Mouse (Mus musculus) T-helper 17 cell (primary cell): ENCODE data around the gene Srrm2.

Experiments
- in situ Hi-C, 2 experiments: fragments of 300-600 bp; cut with MboI, MseI; formaldehyde crosslinking; loops; 1 replicate in 1 of 2; 2 replicates in 1 of 2; pipeline ENCODE4 v1.15.1; 2025; ENCODE audit warnings: high pct_unique_total_duplicates in 2 of 2

Srrm2 gene

GRCm38 (mm10) chr17:23804426-23805085 lies 14.2 kb downstream of the Srrm2 start:
- in situ Hi-C loops, result no loop called here

GRCm38 (mm10) chr17:23806867-23807266 lies 16.5 kb downstream of the Srrm2 start:
- in situ Hi-C loops, result no loop called here

- in situ Hi-C loops, result no loop called here
Measured at GRCm38 (mm10) chr17:23807918-23808317, 17.6 kb downstream of the Srrm2 start.

GRCm38 (mm10) chr17:23815641-23816040 lies 25.3 kb downstream of the Srrm2 start:
- in situ Hi-C loops, result loop anchor here in 1 of 2 experiments (5.0 kb wide), 1 partner anchor 38 kb away; no protein-coding TSS in a partner anchor

DNA sequence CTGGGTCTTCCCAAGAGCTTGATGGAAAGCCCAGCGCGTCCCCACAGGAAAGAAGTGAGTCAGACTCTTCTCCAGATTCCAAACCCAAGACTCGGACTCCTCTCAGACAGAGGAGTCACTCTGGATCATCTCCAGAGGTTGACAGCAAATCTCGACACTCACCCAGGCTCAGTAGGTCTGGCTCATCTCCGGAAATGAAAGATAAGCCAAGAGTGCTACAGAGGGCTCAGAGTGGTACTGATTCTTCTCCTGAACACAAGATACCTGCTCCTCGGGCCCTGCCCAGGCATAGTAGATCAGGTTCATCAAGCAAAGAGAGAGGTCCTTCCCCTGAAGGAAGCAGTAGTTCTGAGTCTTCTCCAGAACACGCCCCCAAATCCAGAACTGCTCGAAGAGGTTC lies 28.2 kb downstream of the Srrm2 start:
- in situ Hi-C loops, result loop anchor here in 1 of 2 experiments (5.0 kb wide), 1 partner anchor 41 kb away; no protein-coding TSS in a partner anchor

GRCm38 (mm10) chr17:23819235-23819634 lies 28.9 kb downstream of the Srrm2 start:
- in situ Hi-C loops, result loop anchor here in 1 of 2 experiments (5.0 kb wide), 1 partner anchor 42 kb away; no protein-coding TSS in a partner anchor

DNA sequence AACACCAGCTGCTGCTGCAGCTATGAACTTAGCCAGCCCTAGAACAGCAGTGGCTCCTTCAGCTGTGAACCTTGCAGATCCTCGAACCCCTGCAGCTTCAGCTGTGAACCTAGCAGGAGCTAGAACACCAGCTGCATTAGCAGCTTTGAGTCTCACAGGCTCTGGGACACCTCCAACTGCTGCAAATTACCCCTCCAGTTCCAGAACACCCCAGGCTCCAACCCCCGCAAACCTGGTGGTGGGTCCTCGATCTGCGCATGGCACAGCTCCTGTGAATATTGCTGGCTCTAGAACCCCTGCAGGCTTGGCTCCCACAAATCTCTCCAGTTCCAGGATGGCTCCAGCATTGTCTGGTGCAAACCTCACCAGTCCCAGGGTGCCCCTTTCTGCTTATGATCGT lies 30.4 kb downstream of the Srrm2 start:
- in situ Hi-C loops, result loop anchor here in 1 of 2 experiments (10.0 kb wide), 1 partner anchor 46 kb away; the partner anchor contains the start of gene Flywch1

DNA sequence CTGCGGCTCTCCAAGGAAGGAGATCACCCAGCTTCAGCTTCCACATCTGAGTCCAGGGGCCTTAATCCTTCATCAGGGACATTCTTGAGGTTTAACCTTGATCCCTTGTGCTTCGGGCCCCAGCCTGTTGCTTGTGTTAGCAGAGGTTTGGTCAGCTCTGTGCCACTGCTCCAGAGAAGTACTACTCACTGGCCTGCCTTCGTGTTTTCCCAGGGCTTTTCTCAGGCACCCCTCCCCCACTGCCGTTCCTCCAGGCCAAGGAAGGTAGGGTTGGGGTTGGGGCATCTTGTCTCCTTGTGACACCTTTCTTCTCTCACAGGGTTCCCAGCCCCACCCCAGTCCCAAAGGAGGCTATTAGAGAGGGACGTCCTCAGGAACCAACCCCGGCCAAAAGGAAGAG lies 31.8 kb downstream of the Srrm2 start:
- in situ Hi-C loops, result loop anchor here in 1 of 2 experiments (10.0 kb wide), 1 partner anchor 47 kb away; the partner anchor contains the start of gene Flywch1

DNA sequence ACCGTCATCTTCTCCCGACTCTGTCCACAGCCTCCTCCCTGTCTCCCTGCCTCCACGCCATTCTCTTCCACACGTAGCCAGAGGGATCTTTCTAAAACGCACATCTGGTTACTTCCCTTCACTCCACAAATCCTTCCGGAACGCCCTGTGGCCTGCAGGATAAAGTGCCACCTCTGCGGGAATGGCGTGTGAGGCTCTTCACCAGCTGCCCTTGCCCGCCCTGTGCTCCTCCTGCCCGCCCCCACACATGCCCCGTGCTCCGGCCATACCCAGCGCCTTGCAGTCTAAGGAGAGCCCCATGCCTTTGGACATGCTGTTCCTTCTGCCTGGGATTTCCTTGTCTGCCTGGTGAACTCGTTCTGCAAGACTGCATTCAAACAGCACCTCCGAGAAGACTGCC lies 32.7 kb downstream of the Srrm2 start:
- in situ Hi-C loops, result loop anchor here in 1 of 2 experiments (10.0 kb wide), 1 partner anchor 48 kb away; the partner anchor contains the start of gene Flywch1

DNA sequence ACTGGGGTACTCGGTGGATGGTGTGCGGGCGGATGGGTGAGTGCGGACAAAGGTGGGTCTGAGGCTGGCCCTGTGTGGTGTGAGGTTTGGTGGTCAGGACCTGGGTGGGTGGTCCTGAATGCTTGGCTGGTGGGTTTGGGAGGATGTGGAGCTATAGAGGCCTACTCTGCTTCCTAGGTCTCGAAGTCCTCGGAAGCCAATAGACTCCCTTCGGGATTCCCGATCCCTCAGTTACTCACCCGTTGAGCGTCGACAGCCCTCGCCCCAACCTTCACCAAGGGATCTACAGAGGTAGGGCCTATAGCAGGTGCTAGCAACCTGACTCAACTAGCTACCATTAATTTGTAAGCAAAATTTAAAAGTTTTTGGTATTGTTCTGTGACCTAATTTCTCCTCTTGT lies 33.3 kb downstream of the Srrm2 start:
- in situ Hi-C loops, result loop anchor here in 1 of 2 experiments (10.0 kb wide), 1 partner anchor 49 kb away; the partner anchor contains the start of gene Flywch1

- in situ Hi-C loops, result loop anchor here in 1 of 2 experiments (10.0 kb wide), 1 partner anchor 51 kb away; the partner anchor contains the start of gene Flywch1
Measured at GRCm38 (mm10) chr17:23825591-23825990, 35.3 kb downstream of the Srrm2 start.

DNA sequence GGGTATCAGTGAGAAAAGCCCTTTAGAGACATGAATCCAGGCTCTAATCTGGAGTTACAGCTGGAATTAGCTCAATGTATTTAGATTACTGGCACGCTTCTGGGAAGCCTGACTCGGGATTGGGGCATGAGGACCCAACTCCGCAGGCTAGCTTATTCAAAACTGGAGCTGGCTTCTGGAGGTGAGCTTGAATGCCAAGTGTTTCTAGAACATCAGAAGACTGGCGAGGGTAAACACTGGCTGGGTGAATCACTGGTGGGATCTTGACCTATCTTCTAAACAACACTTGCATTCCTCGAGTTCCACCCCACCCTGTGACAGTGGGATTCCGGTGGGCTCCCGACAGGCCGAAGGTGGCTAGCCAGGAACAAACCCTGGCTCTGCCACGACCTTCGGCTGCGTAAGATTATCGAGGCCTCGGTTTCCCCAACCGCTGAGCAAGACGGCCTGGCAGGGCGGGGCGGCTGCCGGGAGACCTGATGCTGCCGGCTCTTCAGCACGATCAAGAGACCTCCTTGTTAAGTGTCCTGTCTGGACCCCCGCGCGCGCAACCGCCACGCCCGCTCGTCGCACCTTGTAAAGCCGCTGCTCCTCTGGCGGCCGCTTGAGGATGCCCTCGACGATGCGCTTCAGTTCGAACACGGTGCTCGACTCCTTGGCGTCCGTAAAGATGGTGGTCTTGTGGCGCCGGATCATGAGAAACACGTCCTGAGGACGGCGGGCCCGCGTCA lies 38.1 kb downstream of the Srrm2 start:
- in situ Hi-C loops, result loop anchor here in 1 of 2 experiments (10.0 kb wide), 1 partner anchor 54 kb away; the partner anchor contains the start of gene Flywch1

GRCm38 (mm10) chr17:23829064-23829619 lies 38.8 kb downstream of the Srrm2 start, which contains the start of gene Elob:
Elob (minus strand) TSS chr17:23829136.
- in situ Hi-C loops, result loop anchor here in 1 of 2 experiments (10.0 kb wide), 1 partner anchor 54 kb away; the partner anchor contains the start of gene Flywch1

DNA sequence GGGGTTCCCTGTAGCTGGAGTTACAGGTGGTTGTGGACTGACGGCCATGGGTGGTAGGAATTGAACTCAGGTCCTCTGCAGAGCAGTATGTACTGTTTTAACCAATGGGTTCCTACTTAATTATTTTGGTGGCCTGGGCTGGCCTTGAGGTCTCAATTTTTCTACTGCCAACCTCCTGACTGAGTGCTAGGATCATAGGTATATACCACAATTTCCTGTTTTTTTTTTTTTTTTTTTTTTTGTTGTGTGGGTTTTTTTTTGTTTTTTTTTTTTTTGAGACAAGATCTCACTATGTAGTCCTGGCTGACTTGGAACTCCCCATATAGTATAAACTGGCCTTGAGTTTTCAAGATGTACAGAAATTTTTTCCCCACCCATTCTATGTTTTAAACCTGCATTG lies 40.9 kb downstream of the Srrm2 start:
- in situ Hi-C loops, result no loop called here

DNA sequence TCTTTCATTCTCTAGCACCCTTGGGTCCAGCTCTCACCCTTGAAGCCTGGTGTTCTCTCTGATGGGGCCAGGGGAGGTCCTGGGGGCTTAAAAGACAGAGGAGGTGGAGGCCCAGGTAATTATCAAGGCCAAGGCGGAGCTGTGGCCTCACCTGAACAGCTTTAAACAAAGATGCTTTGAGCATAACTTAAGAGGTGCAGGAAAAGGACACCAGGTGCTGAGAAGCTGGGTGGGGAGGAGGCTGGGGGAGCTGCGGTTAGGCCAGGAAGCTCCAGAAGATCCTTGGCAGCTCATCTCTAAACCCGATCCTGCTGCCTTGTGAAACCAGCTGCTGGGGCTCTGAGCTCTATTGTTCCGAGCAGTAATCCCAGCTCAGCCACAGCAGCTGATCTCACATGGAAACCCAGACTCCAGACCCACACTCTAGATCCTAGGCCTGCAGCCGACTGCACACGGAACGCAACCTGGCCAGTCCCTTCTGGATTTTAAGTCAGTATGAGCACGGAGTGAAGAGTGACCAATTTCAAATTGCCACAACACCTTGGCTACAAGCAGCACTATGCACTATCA lies 45.8 kb downstream of the Srrm2 start, which contains the start of gene Prss33:
Gene Prss33, minus strand, starts transcription at position 51 of the 570 bp plus-strand sequence.
- in situ Hi-C loops, result no loop called here

DNA sequence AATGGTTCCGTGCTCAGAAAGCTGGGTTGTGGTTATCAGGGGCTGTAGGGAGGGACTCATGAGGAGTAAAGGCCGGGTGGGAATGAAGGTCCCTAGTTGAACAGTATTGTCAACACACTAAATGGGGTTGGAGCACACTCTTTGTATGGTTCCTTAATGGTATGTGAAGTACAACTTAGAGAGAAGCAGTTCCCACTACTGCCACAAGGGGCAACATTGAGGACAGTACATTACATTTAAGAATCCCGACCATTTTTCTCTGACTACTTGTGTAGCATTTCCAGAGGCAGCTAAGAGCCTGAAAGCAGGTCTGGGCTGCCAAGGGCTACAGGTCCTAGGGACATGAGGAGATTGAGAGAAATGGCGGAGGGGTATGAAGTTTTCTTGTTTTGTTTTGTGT lies 50.8 kb downstream of the Srrm2 start:
- in situ Hi-C loops, result loop anchor here in 1 of 2 experiments (5.0 kb wide), 1 partner anchor 64 kb away; no protein-coding TSS in a partner anchor

DNA sequence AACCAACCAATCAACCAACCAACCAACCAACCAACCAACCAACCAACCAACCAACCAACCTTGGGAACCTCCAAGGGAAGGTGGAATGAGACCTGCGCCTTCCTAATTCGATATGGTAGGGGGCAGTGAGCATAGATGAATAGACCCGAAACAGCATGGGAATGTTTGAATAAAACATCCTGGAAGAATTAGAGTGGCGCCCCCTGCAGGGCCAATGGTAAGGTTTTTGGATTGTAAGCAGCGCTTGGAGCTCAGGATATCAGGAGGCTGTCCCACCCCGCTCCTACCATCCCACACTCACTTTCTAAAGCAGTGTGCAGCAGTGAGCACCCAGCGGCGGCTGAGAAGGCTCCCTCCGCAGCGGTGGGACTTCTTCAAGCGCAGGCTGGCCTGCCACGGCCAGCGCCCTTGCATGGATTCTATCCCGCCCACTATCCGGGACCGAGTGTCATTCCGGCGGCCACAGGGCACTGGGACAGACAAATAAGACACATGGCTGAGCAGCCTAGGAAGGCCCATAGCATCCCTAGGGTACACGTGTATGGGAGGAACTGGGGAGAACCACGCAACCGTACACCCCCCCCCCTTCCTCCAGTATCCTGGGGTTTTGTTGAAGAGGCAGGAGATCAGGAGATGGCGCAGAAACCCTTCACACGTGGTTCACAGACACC lies 52.9 kb downstream of the Srrm2 start:
- in situ Hi-C loops, result loop anchor here in 1 of 2 experiments (5.0 kb wide), 1 partner anchor 66 kb away; no protein-coding TSS in a partner anchor

DNA sequence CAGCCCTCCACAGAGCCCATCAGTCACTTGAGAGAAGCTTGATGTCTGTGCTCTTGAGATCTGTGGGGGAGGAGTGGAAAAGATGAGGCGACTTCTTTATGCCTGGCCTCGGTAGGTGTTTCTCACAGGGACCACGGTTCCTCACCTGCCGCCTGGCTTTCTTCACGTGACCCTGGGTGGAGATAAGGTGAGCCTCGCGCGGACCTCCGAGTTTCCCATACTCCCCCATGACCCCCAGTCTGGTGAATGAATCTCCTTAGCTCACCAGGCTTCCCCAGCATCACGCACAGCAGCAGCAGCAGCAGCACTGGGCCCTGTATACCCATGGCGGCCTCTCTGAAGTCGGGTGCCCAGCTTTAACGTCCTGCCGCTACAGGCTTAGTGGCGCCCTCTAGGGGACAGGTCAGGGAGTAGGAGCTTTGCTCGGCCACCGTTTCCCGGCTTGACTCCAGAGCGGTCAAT lies 53.5 kb downstream of the Srrm2 start, which contains the start of the genes Prss32 and Prss41:
Gene Prss32, plus strand, starts transcription at position 44 of the 462 bp plus-strand sequence.
Gene Prss41, minus strand, starts transcription at position 361 of the 462 bp plus-strand sequence.
- in situ Hi-C loops, result loop anchor here in 1 of 2 experiments (5.0 kb wide), 1 partner anchor 67 kb away; no protein-coding TSS in a partner anchor

GRCm38 (mm10) chr17:23850028-23850427 lies 59.7 kb downstream of the Srrm2 start:
- in situ Hi-C loops, result loop anchor here (5.0 kb wide), 2 partner anchors 98 to 107 kb away; partner anchors contain the start of gene Sbpl (in 1 of the 2)
